Mouse (Mus musculus) forebrain, embryonic 12.5 days (tissue): Measurements from ENCODE around the gene Ssr1. TPM values are rescaled to one million over a fixed set of nuclear protein-coding genes. Genes with fewer than 3 reads are reported as not detected.

Experiments
- ATAC-seq: fragments of 200-750 bp; cut with Nextera tagmentation; 2 replicates; pipeline ENCODE4 v1.8.0; 2017; ENCODE audit warnings: moderate TSS enrichment; ENCODE audit not compliant: low FRiP score
- H3K27ac ChIP-seq: fragments of 300-500 bp; sonication (generic); 2 replicates; pipeline ENCODE4 v1.5.1; 2016; ENCODE audit warnings: mild to moderate bottlenecking
- H3K27me3 ChIP-seq: fragments of 300-500 bp; sonication (generic); 2 replicates; pipeline ENCODE4 v1.6.1; 2016; ENCODE audit warnings: mild to moderate bottlenecking
- H3K36me3 ChIP-seq: fragments of 300-500 bp; sonication (generic); replicated peaks from 2 replicates; pipeline ENCODE4 v1.6.1; 2016; ENCODE audit warnings: mild to moderate bottlenecking
- H3K4me1 ChIP-seq: fragments of 300-500 bp; sonication (generic); 2 replicates; pipeline ENCODE4 v1.6.1; 2016
- H3K4me2 ChIP-seq: fragments of 300-500 bp; sonication (generic); 2 replicates; pipeline ENCODE4 v1.6.1; 2016; ENCODE audit warnings: mild to moderate bottlenecking, moderate library complexity
- H3K4me3 ChIP-seq: fragments of 300-500 bp; sonication (generic); replicated peaks from 2 replicates; pipeline ENCODE4 v1.5.1; 2016; ENCODE audit warnings: mild to moderate bottlenecking
- H3K9ac ChIP-seq: fragments of 300-500 bp; sonication (generic); 2 replicates; pipeline ENCODE4 v1.6.1; 2016; ENCODE audit warnings: mild to moderate bottlenecking
- H3K9me3 ChIP-seq: fragments of 300-500 bp; sonication (generic); 2 replicates; pipeline ENCODE4 v1.6.1; 2016
- WGBS: fragments of 180-500 bp; shearing (Covaris S2); methylation state at CpG from one replicate; pipeline ENCODE4 v1.1.7; 2016; 5-methylcytosine and 5-hydroxymethylcytosine counted together
- polyA plus RNA-seq: library from polyadenylated mRNA; unstranded; fragments of >200 nt; fragmentation: Nextera tagmentation; extraction: Ambion mirVana; gene quantifications from 2 replicates; pipeline ENCODE4 v1.2.1, GENCODE M21; 2016

Ssr1 gene
- polyA plus RNA-seq, 1 experiment from 2014 or later: 94.0 TPM

GRCm38 (mm10) chr13:37974036-37974435, 20.0 kb downstream of the Ssr1 start:
- 84% methylated on average over 6 of the region's 6 CpGs for WGBS
- Histone ChIP-seq H3K9ac (no peak overlapping the region), H3K27me3 (no peaks in the 10 kb centered on the region), H3K9me3 (no peaks in the 10 kb centered on the region), H3K4me2 (no peak overlapping the region), H3K4me3 (no peak overlapping the region), H3K27ac (no peak overlapping the region), H3K36me3 (peaks cover 38% of the 10 kb centered on the region), H3K4me1 (no peaks in the 10 kb centered on the region)
- ATAC-seq: no peak

GRCm38 (mm10) chr13:37970887-37971530, 23.0 kb downstream of the Ssr1 start:
- 90% methylated on average over 11 of the region's 11 CpGs for WGBS
- H3K4me1 ChIP-seq: peaks cover 14% of the 10 kb centered on the region
- no peak overlapping the region for H3K9ac ChIP-seq
- no peak overlapping the region for H3K4me3 ChIP-seq
- H3K4me2 ChIP-seq: no peak overlapping the region
- H3K9me3 ChIP-seq: no peaks in the 10 kb centered on the region
- no peak for ATAC-seq
- H3K27ac ChIP-seq: no peak overlapping the region
- H3K27me3 ChIP-seq: no peaks in the 10 kb centered on the region
- H3K36me3 ChIP-seq: peaks cover 12% of the 10 kb centered on the region; the same call in 1 of the 2 replicates

- Histone ChIP-seq H3K27ac (no peak overlapping the region), H3K4me1 (peaks cover 14% of the 10 kb centered on the region), H3K36me3 (0 out of 2 replicates have a peak, but pooled peaks cover 6% of the 10 kb centered on the region), H3K27me3 (no peaks in the 10 kb centered on the region; the same call in 1 of the 2 replicates), H3K9ac (no peak overlapping the region), H3K9me3 (no peaks in the 10 kb centered on the region), H3K4me3 (no peak overlapping the region), H3K4me2 (no peak overlapping the region)
- 81% methylated on average over 8 of the region's 8 CpGs for WGBS
- ATAC-seq: no peak
Observed at GRCm38 (mm10) chr13:37969988-37970387, 24.0 kb downstream of the Ssr1 start.

- Histone ChIP-seq H3K9me3 (no peaks in the 10 kb centered on the region), H3K27ac (no peak overlapping the region)
- ATAC-seq: no peak; the same call in 1 of the 2 replicates
Observed at GRCm38 (mm10) chr13:37969337-37969736, 24.7 kb downstream of the Ssr1 start.

GRCm38 (mm10) chr13:37967565-37967964, 26.5 kb downstream of the Ssr1 start:
- ATAC-seq: no peak
- peaks cover 29% of the 10 kb centered on the region for H3K4me1 ChIP-seq
- H3K9ac ChIP-seq: no peak overlapping the region
- no peaks in the 10 kb centered on the region for H3K9me3 ChIP-seq
- H3K4me2 ChIP-seq: no peak overlapping the region
- peaks cover 14% of the 10 kb centered on the region for H3K27me3 ChIP-seq
- WGBS: 61% methylated on average over 10 of the region's 10 CpGs
- no peak overlapping the region for H3K4me3 ChIP-seq
- 0 out of 2 replicates have a peak overlapping the region, but pooled peaks have one; percentile 31 for H3K27ac ChIP-seq
- 0 out of 2 replicates have a peak, but pooled peaks cover 5% of the 10 kb centered on the region for H3K36me3 ChIP-seq

More at GRCm38 (mm10) chr13:37969337-37969736, 24.7 kb downstream of the Ssr1 start:
- Histone ChIP-seq H3K4me2 (no peak overlapping the region), H3K4me1 (peaks cover 21% of the 10 kb centered on the region), H3K4me3 (no peak overlapping the region), H3K9ac (no peak overlapping the region), H3K36me3 (0 out of 2 replicates have a peak, but pooled peaks cover 5% of the 10 kb centered on the region), H3K27me3 (peaks cover 6% of the 10 kb centered on the region)
- WGBS: 13% methylated on average over 14 of the region's 14 CpGs

- 60% methylated on average over 12 of the region's 12 CpGs for WGBS
- Histone ChIP-seq H3K27ac (0 out of 2 replicates have a peak overlapping the region, but pooled peaks have one; percentile 5), H3K4me3 (no peak overlapping the region), H3K27me3 (peaks cover 14% of the 10 kb centered on the region), H3K9me3 (no peaks in the 10 kb centered on the region), H3K36me3 (0 out of 2 replicates have a peak, but pooled peaks cover 5% of the 10 kb centered on the region), H3K9ac (no peak overlapping the region), H3K4me2 (no peak overlapping the region), H3K4me1 (peaks cover 29% of the 10 kb centered on the region)
- ATAC-seq: no peak
Observed at GRCm38 (mm10) chr13:37967052-37967437, 27.0 kb downstream of the Ssr1 start.

- no peak overlapping the region for H3K4me3 ChIP-seq
- 78% methylated on average over 15 of the region's 15 CpGs for WGBS
- H3K27ac ChIP-seq: 0 out of 2 replicates have a peak overlapping the region, but pooled peaks have one; percentile 5
- no peaks in the 10 kb centered on the region for H3K36me3 ChIP-seq
- ATAC-seq: no peak
- H3K4me1 ChIP-seq: peaks cover 29% of the 10 kb centered on the region
- H3K4me2 ChIP-seq: no peak overlapping the region
- peaks cover 14% of the 10 kb centered on the region for H3K27me3 ChIP-seq
- no peaks in the 10 kb centered on the region for H3K9me3 ChIP-seq
- H3K9ac ChIP-seq: no peak overlapping the region
Observed at GRCm38 (mm10) chr13:37966256-37967051, 27.6 kb downstream of the Ssr1 start.

- no peak for ATAC-seq
- Histone ChIP-seq H3K36me3 (no peaks in the 10 kb centered on the region), H3K4me1 (peaks cover 29% of the 10 kb centered on the region), H3K4me3 (no peak overlapping the region), H3K27me3 (peaks cover 14% of the 10 kb centered on the region), H3K27ac (no peak overlapping the region), H3K9me3 (no peaks in the 10 kb centered on the region), H3K4me2 (no peak overlapping the region), H3K9ac (no peak overlapping the region)
- 32% methylated on average over 17 of the region's 17 CpGs for WGBS
Observed at GRCm38 (mm10) chr13:37965126-37965914, 28.7 kb downstream of the Ssr1 start.

GRCm38 (mm10) chr13:37964128-37965087, 29.6 kb downstream of the Ssr1 start:
- H3K27me3 ChIP-seq: peaks cover 14% of the 10 kb centered on the region
- peak overlapping the region; percentile 3 for H3K9ac ChIP-seq
- no peaks in the 10 kb centered on the region for H3K9me3 ChIP-seq
- WGBS: 33% methylated on average over 20 of the region's 20 CpGs
- peaks cover 29% of the 10 kb centered on the region for H3K4me1 ChIP-seq
- no peak for ATAC-seq
- no peak overlapping the region for H3K27ac ChIP-seq
- no peaks in the 10 kb centered on the region for H3K36me3 ChIP-seq
- H3K4me3 ChIP-seq: peak overlapping the region; percentile 32
- H3K4me2 ChIP-seq: peak overlapping the region; percentile 50

GRCm38 (mm10) chr13:37963354-37964007, 30.5 kb downstream of the Ssr1 start:
- Histone ChIP-seq H3K36me3 (no peaks in the 10 kb centered on the region), H3K4me2 (peak overlapping the region; percentile 50), H3K9me3 (0 out of 2 replicates have a peak, but pooled peaks cover 3% of the 10 kb centered on the region), H3K4me1 (peaks cover 29% of the 10 kb centered on the region), H3K27ac (no peak overlapping the region), H3K4me3 (peak overlapping the region; percentile 32), H3K9ac (peak overlapping the region; percentile 3), H3K27me3 (peaks cover 14% of the 10 kb centered on the region)
- WGBS: under 1% methylated on average over 12 of the region's 12 CpGs
- peak; percentile 40; the same call in 1 of the 2 replicates for ATAC-seq

- no peaks in the 10 kb centered on the region for H3K36me3 ChIP-seq
- no peak overlapping the region for H3K4me2 ChIP-seq
- WGBS: 90% methylated on average over 9 of the region's 9 CpGs
- H3K9me3 ChIP-seq: 0 out of 2 replicates have a peak, but pooled peaks cover 3% of the 10 kb centered on the region
- no peak overlapping the region for H3K27ac ChIP-seq
- H3K9ac ChIP-seq: no peak overlapping the region
- no peak overlapping the region for H3K4me3 ChIP-seq
- no peak for ATAC-seq
- peaks cover 29% of the 10 kb centered on the region for H3K4me1 ChIP-seq
- H3K27me3 ChIP-seq: peaks cover 14% of the 10 kb centered on the region
Observed at GRCm38 (mm10) chr13:37962541-37962940, 31.5 kb downstream of the Ssr1 start.
